Mouse (Mus musculus): ENCODE results near the gene Ccnj. TPM values are rescaled to one million over a fixed set of nuclear protein-coding genes. Genes with fewer than 3 reads are reported as not detected.

Ccnj gene
- polyA plus RNA-seq, 1 experiment from 2014 or later = 9.8 TPM

- Histone ChIP-seq H3K4me1 (replicated peaks) (0 out of 2 replicates have a peak, but pooled peaks cover 3% of the 10 kb centered on the region), H3K9me3 (no peaks in the 10 kb centered on the region), H3K36me3 (no peaks in the 10 kb centered on the region), H3K4me2 (replicated peaks) (no peak overlapping the region), H3K9ac (no peak overlapping the region), H3K27me3 (replicated peaks) (no peaks in the 10 kb centered on the region), H3K4me3 (replicated peaks) (no peak overlapping the region), H3K27ac (no peak overlapping the region)
- WGBS = 65% methylated on average over 5 of the region's 5 CpGs
- no peak for ATAC-seq
Observed at GRCm38 (mm10) chr19:40825636-40826035, 5.4 kb upstream of the Ccnj start.

GRCm38 (mm10) chr19:40826735-40827134 is 4.3 kb upstream of the Ccnj start:
- Histone ChIP-seq H3K4me2 (replicated peaks) (no peak overlapping the region), H3K4me3 (replicated peaks) (no peak overlapping the region), H3K36me3 (no peaks in the 10 kb centered on the region), H3K9ac (no peak overlapping the region), H3K27me3 (replicated peaks) (no peaks in the 10 kb centered on the region), H3K27ac (no peak overlapping the region), H3K9me3 (no peaks in the 10 kb centered on the region), H3K4me1 (replicated peaks) (0 out of 2 replicates have a peak, but pooled peaks cover 3% of the 10 kb centered on the region)
- WGBS = 65% methylated on average over 7 of the region's 7 CpGs
- ATAC-seq = no peak

GRCm38 (mm10) chr19:40830198-40830597 is 881 bp upstream of the Ccnj start:
- H3K27ac ChIP-seq = no peak overlapping the region
- no peaks in the 10 kb centered on the region for H3K36me3 ChIP-seq
- peak overlapping the region; percentile 92 for H3K4me3 ChIP-seq (replicated peaks)
- no peaks in the 10 kb centered on the region for H3K9me3 ChIP-seq
- 47% methylated on average over 7 of the region's 7 CpGs for WGBS
- H3K9ac ChIP-seq = peak overlapping the region; percentile 94
- H3K27me3 ChIP-seq (replicated peaks) = no peaks in the 10 kb centered on the region
- H3K4me1 ChIP-seq (replicated peaks) = peaks cover 13% of the 10 kb centered on the region; the same call in 1 of the 2 replicates
- ATAC-seq = no peak
- peak overlapping the region; percentile 69 for H3K4me2 ChIP-seq (replicated peaks)

GRCm38 (mm10) chr19:40831416-40832201 is 530 bp downstream of the Ccnj start:
- Histone ChIP-seq H3K4me1 (replicated peaks) (peaks cover 13% of the 10 kb centered on the region; the same call in 1 of the 2 replicates), H3K4me2 (replicated peaks) (peak overlapping the region; percentile 69)
- peak; percentile 75 for ATAC-seq

GRCm38 (mm10) chr19:40832361-40832760 is 1.3 kb downstream of the Ccnj start:
- H3K27ac ChIP-seq = no peak overlapping the region
- H3K4me3 ChIP-seq (replicated peaks) = peak overlapping the region; percentile 92
- H3K9ac ChIP-seq = peak overlapping the region; percentile 94

More at GRCm38 (mm10) chr19:40831416-40832201, 530 bp downstream of the Ccnj start:
- Histone ChIP-seq H3K4me3 (replicated peaks) (peak overlapping the region; percentile 92), H3K36me3 (0 out of 2 replicates have a peak, but pooled peaks cover 1% of the 10 kb centered on the region), H3K27me3 (replicated peaks) (no peaks in the 10 kb centered on the region), H3K9ac (peak overlapping the region; percentile 94), H3K27ac (peak overlapping the region; percentile 87), H3K9me3 (no peaks in the 10 kb centered on the region)
- under 1% methylated on average over 69 of the region's 76 CpGs for WGBS

GRCm38 (mm10) chr19:40834436-40834835 is 3.4 kb downstream of the Ccnj start:
- H3K4me1 ChIP-seq (replicated peaks) = peaks cover 13% of the 10 kb centered on the region; the same call in 1 of the 2 replicates

More at GRCm38 (mm10) chr19:40832361-40832760, 1.3 kb downstream of the Ccnj start:
- Histone ChIP-seq H3K27me3 (replicated peaks) (no peaks in the 10 kb centered on the region), H3K4me2 (replicated peaks) (peak overlapping the region; percentile 69), H3K4me1 (replicated peaks) (peaks cover 13% of the 10 kb centered on the region; the same call in 1 of the 2 replicates), H3K36me3 (0 out of 2 replicates have a peak, but pooled peaks cover 7% of the 10 kb centered on the region), H3K9me3 (no peaks in the 10 kb centered on the region)
- WGBS = 20% methylated on average over 5 of the region's 5 CpGs
- no peak for ATAC-seq

GRCm38 (mm10) chr19:40838205-40838604 is 7.1 kb downstream of the Ccnj start:
- no peak for ATAC-seq
- H3K4me3 ChIP-seq (replicated peaks) = no peak overlapping the region
- no peaks in the 10 kb centered on the region for H3K4me1 ChIP-seq (replicated peaks)
- no peak overlapping the region for H3K27ac ChIP-seq
- H3K36me3 ChIP-seq = peaks cover 20% of the 10 kb centered on the region
- no peaks in the 10 kb centered on the region for H3K27me3 ChIP-seq (replicated peaks)
- 93% methylated on average over 7 of the region's 7 CpGs for WGBS
- H3K9ac ChIP-seq = no peak overlapping the region
- no peak overlapping the region for H3K4me2 ChIP-seq (replicated peaks)
- no peaks in the 10 kb centered on the region for H3K9me3 ChIP-seq

More at GRCm38 (mm10) chr19:40834436-40834835, 3.4 kb downstream of the Ccnj start:
- WGBS = 95% methylated on average over 6 of the region's 6 CpGs
- H3K27ac ChIP-seq = no peak overlapping the region
- H3K4me2 ChIP-seq (replicated peaks) = no peak overlapping the region
- H3K4me3 ChIP-seq (replicated peaks) = no peak overlapping the region
- H3K36me3 ChIP-seq = peaks cover 20% of the 10 kb centered on the region
- H3K9ac ChIP-seq = no peak overlapping the region
- H3K9me3 ChIP-seq = no peaks in the 10 kb centered on the region
- H3K27me3 ChIP-seq (replicated peaks) = no peaks in the 10 kb centered on the region
- ATAC-seq = no peak

GRCm38 (mm10) chr19:40840303-40840702 is 9.2 kb downstream of the Ccnj start:
- no peak overlapping the region for H3K4me2 ChIP-seq (replicated peaks)
- ATAC-seq = no peak
- H3K9me3 ChIP-seq = no peaks in the 10 kb centered on the region
- peaks cover 29% of the 10 kb centered on the region for H3K36me3 ChIP-seq
- 68% methylated on average over 6 of the region's 6 CpGs for WGBS
- H3K4me1 ChIP-seq (replicated peaks) = no peaks in the 10 kb centered on the region
- H3K9ac ChIP-seq = no peak overlapping the region
- H3K27me3 ChIP-seq (replicated peaks) = no peaks in the 10 kb centered on the region
- H3K4me3 ChIP-seq (replicated peaks) = no peak overlapping the region
- no peak overlapping the region for H3K27ac ChIP-seq

- ATAC-seq = no peak
- no peaks in the 10 kb centered on the region for H3K4me1 ChIP-seq (replicated peaks)
- no peaks in the 10 kb centered on the region for H3K9me3 ChIP-seq
- H3K4me3 ChIP-seq (replicated peaks) = no peak overlapping the region
- H3K36me3 ChIP-seq = peaks cover 37% of the 10 kb centered on the region
- no peak overlapping the region for H3K27ac ChIP-seq
- no peaks in the 10 kb centered on the region for H3K27me3 ChIP-seq (replicated peaks)
- WGBS = 58% methylated on average over 6 of the region's 6 CpGs
- H3K9ac ChIP-seq = no peak overlapping the region
- no peak overlapping the region for H3K4me2 ChIP-seq (replicated peaks)
Observed at GRCm38 (mm10) chr19:40841083-40841482, 10.0 kb downstream of the Ccnj start.

GRCm38 (mm10) chr19:40841593-40841992 is 10.5 kb downstream of the Ccnj start:
- Histone ChIP-seq H3K27me3 (replicated peaks) (no peaks in the 10 kb centered on the region), H3K27ac (no peak overlapping the region), H3K36me3 (peaks cover 37% of the 10 kb centered on the region), H3K9ac (no peak overlapping the region), H3K4me3 (replicated peaks) (no peak overlapping the region), H3K9me3 (no peaks in the 10 kb centered on the region), H3K4me2 (replicated peaks) (no peak overlapping the region), H3K4me1 (replicated peaks) (no peaks in the 10 kb centered on the region)
- WGBS = 81% methylated on average over 13 of the region's 13 CpGs
- ATAC-seq = no peak

- no peaks in the 10 kb centered on the region for H3K9me3 ChIP-seq
- H3K27me3 ChIP-seq (replicated peaks) = no peaks in the 10 kb centered on the region
- no peak overlapping the region for H3K4me3 ChIP-seq (replicated peaks)
- H3K27ac ChIP-seq = no peak overlapping the region
- no peak overlapping the region for H3K4me2 ChIP-seq (replicated peaks)
- H3K36me3 ChIP-seq = peaks cover 27% of the 10 kb centered on the region
- H3K9ac ChIP-seq = no peak overlapping the region
- no peak for ATAC-seq
- no peaks in the 10 kb centered on the region for H3K4me1 ChIP-seq (replicated peaks)
- WGBS = 89% methylated on average over 13 of the region's 13 CpGs
Observed at GRCm38 (mm10) chr19:40844731-40845130, 13.7 kb downstream of the Ccnj start.

GRCm38 (mm10) chr19:40849391-40849790 is 18.3 kb downstream of the Ccnj start:
- 83% methylated on average over 12 of the region's 12 CpGs for WGBS
- Histone ChIP-seq H3K27ac (no peak overlapping the region), H3K9ac (no peak overlapping the region), H3K4me1 (replicated peaks) (no peaks in the 10 kb centered on the region), H3K4me2 (replicated peaks) (no peak overlapping the region), H3K9me3 (no peaks in the 10 kb centered on the region), H3K4me3 (replicated peaks) (no peak overlapping the region), H3K27me3 (replicated peaks) (no peaks in the 10 kb centered on the region), H3K36me3 (peaks cover 25% of the 10 kb centered on the region)
- no peak for ATAC-seq

- no peak for ATAC-seq
- Histone ChIP-seq H3K36me3 (no peaks in the 10 kb centered on the region), H3K4me2 (replicated peaks) (no peak overlapping the region), H3K27ac (no peak overlapping the region), H3K9ac (no peak overlapping the region), H3K9me3 (no peaks in the 10 kb centered on the region), H3K4me1 (replicated peaks) (no peaks in the 10 kb centered on the region), H3K4me3 (replicated peaks) (no peak overlapping the region), H3K27me3 (replicated peaks) (no peaks in the 10 kb centered on the region)
- 51% methylated on average over 4 of the region's 4 CpGs for WGBS
Observed at GRCm38 (mm10) chr19:40859555-40859954, 28.5 kb downstream of the Ccnj start.
